Mouse (Mus musculus): ENCODE results near the gene Kctd17. TPM values are rescaled to one million over a fixed set of nuclear protein-coding genes. Genes with fewer than 3 reads are reported as not detected.

The Kctd17 gene
- polyA plus RNA-seq, 2 experiments, result 3.0 to 7.1 TPM

DNA sequence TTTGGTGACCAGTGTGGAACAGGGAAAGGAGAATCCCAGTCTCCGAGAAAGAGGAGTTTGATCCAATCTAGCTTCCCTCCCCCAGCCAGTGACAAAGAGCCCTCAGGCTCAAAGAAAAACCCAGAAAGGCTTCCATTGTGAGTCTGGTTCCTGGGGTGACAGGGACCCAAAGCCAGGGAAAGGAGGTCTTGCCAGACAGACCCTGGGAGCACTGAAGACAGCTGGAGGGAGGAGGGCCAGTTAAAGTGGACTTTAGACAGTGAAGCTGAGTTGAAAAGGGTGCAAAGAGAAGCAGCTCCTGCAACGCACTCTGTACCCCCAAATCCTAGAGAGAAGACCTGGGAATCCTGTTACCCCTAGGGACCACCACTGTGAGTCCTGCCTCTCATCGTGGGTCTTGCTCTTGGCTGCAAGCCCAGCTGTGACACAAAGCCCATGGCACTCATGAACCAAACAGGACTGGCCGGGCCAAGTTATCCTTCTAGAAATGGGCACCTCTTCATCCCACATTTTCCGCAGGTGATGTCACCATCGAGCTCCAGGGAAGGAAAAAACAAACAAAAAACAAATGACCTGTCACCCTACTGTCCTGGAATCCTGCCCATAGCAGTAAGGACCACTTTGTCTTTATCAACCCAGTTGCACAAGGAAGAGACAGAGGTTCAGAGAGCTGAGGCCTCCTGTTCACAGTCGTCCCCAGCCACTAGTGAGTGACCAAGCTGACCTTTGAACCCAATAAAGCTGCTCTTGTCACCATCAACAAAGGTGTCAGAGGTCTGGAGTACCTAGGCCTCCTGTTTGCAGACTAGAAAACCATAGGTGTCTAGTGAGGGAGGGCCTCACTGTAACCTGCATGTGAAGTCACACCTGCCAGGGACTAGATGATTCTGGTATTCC is 43.9 kb upstream of the Kctd17 start:
- Histone ChIP-seq H3K27me3 (ENCODE audit: control insufficient read depth, insufficient read depth, low read length) (no peaks in the 10 kb centered on the region), H3K36me3 (replicated peaks; ENCODE audit: control insufficient read depth, insufficient read depth, low read depth) (no peaks in the 10 kb centered on the region), H3K9me3 (ENCODE audit: control insufficient read depth, low read length) (no peaks in the 10 kb centered on the region), H3K27ac (no peak overlapping the region), H3K9ac (replicated peaks) (no peak overlapping the region), H3K4me2 (ENCODE audit: low read depth) (no peak overlapping the region), H3K4me3 (ENCODE audit: insufficient read depth in 1 of 2, low read depth in 2 of 2, low read length in 2 of 2) (no peak overlapping the region), H3K4me1 (replicated peaks; ENCODE audit: control insufficient read depth in 2 of 2, insufficient read depth in 2 of 2, low read length in 1 of 2) (peaks cover 0 to 9% of the 10 kb centered on the region in 2 experiments; a peak in 1 of 4 replicates)
- TF ChIP-seq EP300 (IDR thresholded peaks at IDR 0.05; ENCODE audit: low read depth), result no peak
- TF ChIP-seq CTCF (IDR thresholded peaks at IDR 0.05; ENCODE audit: low read depth), result no peak
- no peak for DNase-seq (ENCODE audit: low read depth in 3 of 3, low spot score in 3 of 3)
- ATAC-seq (ENCODE audit: insufficient read depth), result peak; percentile 31; the same call in 1 of the 2 replicates
- WGBS (ENCODE audit: insufficient replicate concordance), result 52% methylated on average over 7 of the region's 7 CpGs

DNA sequence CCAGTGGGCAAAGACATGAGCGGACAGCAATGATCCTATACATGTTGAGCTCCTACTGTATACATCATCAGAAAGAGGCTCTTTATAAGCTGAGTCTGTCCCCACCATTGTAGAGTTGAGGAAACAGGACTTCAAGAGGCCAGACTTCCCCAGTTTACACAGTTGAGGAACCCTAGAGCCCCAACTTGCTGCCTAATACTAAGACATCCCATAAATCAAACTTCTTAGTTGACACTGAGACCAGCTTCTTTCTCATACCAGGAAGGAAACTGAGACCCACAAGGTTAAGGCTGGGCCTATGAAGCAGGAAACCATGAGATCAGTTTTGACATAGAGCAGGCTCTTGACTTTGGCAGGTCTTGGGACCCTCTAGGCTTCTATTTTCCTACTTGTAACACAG is 42.8 kb upstream of the Kctd17 start:
- Histone ChIP-seq H3K9me3 (ENCODE audit: control insufficient read depth, low read length) (no peaks in the 10 kb centered on the region), H3K27me3 (ENCODE audit: control insufficient read depth, insufficient read depth, low read length) (no peaks in the 10 kb centered on the region), H3K4me2 (ENCODE audit: low read depth) (no peak overlapping the region), H3K9ac (replicated peaks) (no peak overlapping the region), H3K27ac (no peak overlapping the region), H3K4me1 (replicated peaks; ENCODE audit: control insufficient read depth in 2 of 2, insufficient read depth in 2 of 2, low read length in 1 of 2) (peaks cover 0 to 9% of the 10 kb centered on the region in 2 experiments; a peak in 1 of 4 replicates), H3K4me3 (ENCODE audit: insufficient read depth in 1 of 2, low read depth in 2 of 2, low read length in 2 of 2) (no peak overlapping the region), H3K36me3 (replicated peaks; ENCODE audit: control insufficient read depth, insufficient read depth, low read depth) (no peaks in the 10 kb centered on the region)
- no peak for DNase-seq (ENCODE audit: low read depth in 3 of 3, low spot score in 3 of 3)
- WGBS (ENCODE audit: insufficient replicate concordance), result 55% methylated on average over 1 of the region's 1 CpGs
- ATAC-seq (ENCODE audit: insufficient read depth), result no peak
- no peak for TF ChIP-seq CTCF (IDR thresholded peaks at IDR 0.05; ENCODE audit: low read depth)
- no peak for TF ChIP-seq EP300 (IDR thresholded peaks at IDR 0.05; ENCODE audit: low read depth)

DNA sequence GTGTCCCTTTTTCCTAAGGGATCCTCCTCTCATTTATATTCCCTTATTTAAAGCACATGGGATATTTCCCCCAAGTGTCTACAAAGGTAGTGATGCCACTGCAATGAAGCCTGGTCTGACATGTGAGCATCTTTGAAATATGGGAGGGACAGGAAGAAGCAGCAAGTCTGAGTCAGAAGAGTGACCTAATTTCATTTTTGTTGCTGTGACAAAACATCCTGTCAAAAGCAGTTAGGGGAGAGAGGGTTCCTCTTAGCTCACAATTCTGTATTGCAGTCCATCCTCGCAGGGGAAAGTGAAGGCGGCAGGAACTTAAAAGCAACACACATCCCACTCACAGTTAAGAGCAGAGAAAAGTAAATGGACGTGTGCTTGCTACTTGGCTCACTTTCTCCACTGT is 37.5 kb upstream of the Kctd17 start:
- Histone ChIP-seq H3K4me3 (ENCODE audit: insufficient read depth in 1 of 2, low read depth in 2 of 2, low read length in 2 of 2) (no peak overlapping the region), H3K9me3 (ENCODE audit: control insufficient read depth, low read length) (no peaks in the 10 kb centered on the region), H3K9ac (replicated peaks) (no peak overlapping the region), H3K36me3 (replicated peaks; ENCODE audit: control insufficient read depth, insufficient read depth, low read depth) (no peaks in the 10 kb centered on the region), H3K27me3 (ENCODE audit: control insufficient read depth, insufficient read depth, low read length) (no peaks in the 10 kb centered on the region), H3K27ac (no peak overlapping the region), H3K4me1 (replicated peaks; ENCODE audit: control insufficient read depth in 2 of 2, insufficient read depth in 2 of 2, low read length in 1 of 2) (no peaks in the 10 kb centered on the region), H3K4me2 (ENCODE audit: low read depth) (no peak overlapping the region)
- no peak for ATAC-seq (ENCODE audit: insufficient read depth)
- no peak for DNase-seq (ENCODE audit: low read depth in 3 of 3, low spot score in 3 of 3)
- 51% methylated on average over 3 of the region's 3 CpGs for WGBS (ENCODE audit: insufficient replicate concordance)
- TF ChIP-seq CTCF (IDR thresholded peaks at IDR 0.05; ENCODE audit: low read depth) (no peak), EP300 (IDR thresholded peaks at IDR 0.05; ENCODE audit: low read depth) (no peak)

DNA sequence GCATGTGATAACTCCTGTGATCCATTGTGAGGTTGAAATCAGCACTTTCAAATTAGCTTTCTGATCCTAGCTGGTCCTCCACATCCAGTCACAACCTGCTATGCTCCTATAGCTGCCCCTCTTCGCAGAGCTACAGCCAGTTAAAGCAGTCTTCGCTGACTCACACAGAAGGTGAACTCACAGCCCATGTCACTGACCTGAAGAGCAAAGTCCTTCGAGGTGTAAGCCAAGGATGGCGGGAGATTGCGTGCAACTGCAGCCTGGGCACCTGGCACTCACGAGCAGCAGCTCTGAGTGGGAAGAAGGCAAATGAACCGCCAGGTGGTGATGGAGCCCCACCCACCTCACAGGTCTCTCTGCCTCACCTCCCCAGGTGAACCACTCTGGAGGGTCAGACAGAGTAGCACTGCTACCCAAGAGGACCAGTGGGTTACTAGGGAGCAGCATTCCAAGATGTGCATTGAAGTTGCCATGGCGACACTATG is 32.8 kb upstream of the Kctd17 start, which contains the start of gene Tex33:
Gene Tex33, minus strand, starts transcription at position 435 of the 485 bp plus-strand sequence.
- no peak for DNase-seq (ENCODE audit: low read depth in 3 of 3, low spot score in 3 of 3)
- H3K9ac ChIP-seq (replicated peaks), result no peak within 1 kb of the TSS
- H3K9me3 ChIP-seq (ENCODE audit: control insufficient read depth, low read length), result no peaks in the 10 kb centered on the region
- WGBS (ENCODE audit: insufficient replicate concordance), result 68% methylated on average over 8 of the region's 8 CpGs
- no peak for ATAC-seq (ENCODE audit: insufficient read depth)
- H3K27ac ChIP-seq, result no peak within 1 kb of the TSS
- H3K27me3 ChIP-seq (ENCODE audit: control insufficient read depth, insufficient read depth, low read length), result no peaks in the 10 kb centered on the region
- H3K36me3 ChIP-seq (replicated peaks; ENCODE audit: control insufficient read depth, insufficient read depth, low read depth), result no peaks in the 10 kb centered on the region
- no peak within 1 kb of the TSS for H3K4me2 ChIP-seq (ENCODE audit: low read depth)
- TF ChIP-seq EP300 (IDR thresholded peaks at IDR 0.05; ENCODE audit: low read depth), result no peak
- no peak for TF ChIP-seq CTCF (IDR thresholded peaks at IDR 0.05; ENCODE audit: low read depth)
- no peaks in the 10 kb centered on the region for H3K4me1 ChIP-seq (replicated peaks; ENCODE audit: control insufficient read depth in 2 of 2, insufficient read depth in 2 of 2, low read length in 1 of 2)
- H3K4me3 ChIP-seq (ENCODE audit: insufficient read depth in 1 of 2, low read depth in 2 of 2, low read length in 2 of 2), result no peak within 1 kb of the TSS

DNA sequence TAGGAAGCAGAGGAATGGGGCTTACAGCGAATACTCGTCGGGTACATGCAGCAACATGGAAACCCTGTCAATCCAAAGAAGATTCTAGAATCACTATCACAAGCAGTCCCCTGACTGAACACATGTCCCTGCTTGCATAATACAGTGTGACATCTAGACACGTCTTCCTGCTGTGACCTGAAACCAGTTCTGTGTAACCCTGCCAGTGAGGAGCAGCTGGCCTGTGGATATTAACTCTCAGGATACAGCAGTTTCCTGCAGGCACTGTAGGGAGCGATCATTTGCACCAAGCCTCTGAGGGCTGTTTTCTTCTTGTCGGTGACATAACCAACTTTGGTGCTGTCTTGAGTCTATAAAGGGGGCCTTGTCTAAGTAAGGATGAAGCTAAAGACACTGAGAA is 27.0 kb upstream of the Kctd17 start:
- Histone ChIP-seq H3K4me3 (ENCODE audit: insufficient read depth in 1 of 2, low read depth in 2 of 2, low read length in 2 of 2) (no peak overlapping the region), H3K4me1 (replicated peaks; ENCODE audit: control insufficient read depth in 2 of 2, insufficient read depth in 2 of 2, low read length in 1 of 2) (peaks cover 16 to 35% of the 10 kb centered on the region in 2 experiments), H3K27ac (no peak overlapping the region), H3K9me3 (ENCODE audit: control insufficient read depth, low read length) (no peaks in the 10 kb centered on the region), H3K9ac (replicated peaks) (no peak overlapping the region), H3K4me2 (ENCODE audit: low read depth) (no peak overlapping the region), H3K36me3 (replicated peaks; ENCODE audit: control insufficient read depth, insufficient read depth, low read depth) (no peaks in the 10 kb centered on the region), H3K27me3 (ENCODE audit: control insufficient read depth, insufficient read depth, low read length) (no peaks in the 10 kb centered on the region)
- DNase-seq (ENCODE audit: low read depth in 3 of 3, low spot score in 3 of 3), result no peak
- TF ChIP-seq CTCF (IDR thresholded peaks at IDR 0.05; ENCODE audit: low read depth) (no peak), EP300 (IDR thresholded peaks at IDR 0.05; ENCODE audit: low read depth) (no peak)
- ATAC-seq (ENCODE audit: insufficient read depth), result no peak
- WGBS (ENCODE audit: insufficient replicate concordance), result 62% methylated on average over 6 of the region's 6 CpGs
